Mouse (Mus musculus) liver, adult 2 months (tissue): ENCODE data around the gene Sema4a. TPM values are rescaled to one million over a fixed set of nuclear protein-coding genes. Genes with fewer than 3 reads are reported as not detected.

ENCODE experiments used
- DNase-seq: peaks from one replicate; pipeline ENCODE4 v3.0.0-alpha.2; 2011; ENCODE audit warnings: low read depth, low spot score; ENCODE audit errors: extremely low read depth
- H3K27ac ChIP-seq: fragments of 200-500 bp; replicated peaks from 2 replicates; pipeline ENCODE4 v1.5.1; 2012; ENCODE audit warnings: low read depth, mild to moderate bottlenecking, control low read depth, inconsistent platforms, low read length; ENCODE audit not compliant: insufficient read depth
- H3K27me3 ChIP-seq: fragments of 200-500 bp; 2 replicates; pipeline ENCODE4 v1.6.1; 2012; ENCODE audit warnings: mild to moderate bottlenecking, moderate library complexity, low read length, inconsistent platforms; ENCODE audit not compliant: control insufficient read depth, insufficient read depth
- H3K36me3 ChIP-seq: fragments of 200-500 bp; 2 replicates; pipeline ENCODE4 v1.6.1; 2012; ENCODE audit warnings: low read length, inconsistent platforms; ENCODE audit not compliant: control insufficient read depth, insufficient read depth
- H3K4me1 ChIP-seq: fragments of 200-500 bp; 2 replicates; pipeline ENCODE4 v1.6.1; 2011; ENCODE audit warnings: low read length; ENCODE audit not compliant: control insufficient read depth, insufficient read depth
- H3K4me3 ChIP-seq: fragments of 200-500 bp; 2 replicates; pipeline ENCODE4 v1.5.1; 2011; ENCODE audit warnings: low read depth, mild to moderate bottlenecking, control low read depth, low read length, moderate library complexity; ENCODE audit not compliant: insufficient read depth
- H3K79me2 ChIP-seq: fragments of 200-500 bp; 2 replicates; pipeline ENCODE4 v1.6.1; 2012; ENCODE audit warnings: inconsistent platforms, mild to moderate bottlenecking, low read length, moderate library complexity; ENCODE audit not compliant: control insufficient read depth, insufficient read depth
- H3K9ac ChIP-seq: fragments of 200-500 bp; 2 replicates; pipeline ENCODE4 v1.6.1; 2012; ENCODE audit warnings: low read depth, mild to moderate bottlenecking, control low read depth, inconsistent platforms, low read length
- CTCF ChIP-seq: fragments of 200-500 bp; IDR thresholded peaks from 2 replicates; pipeline ENCODE4 v1.5.1; 2011; ENCODE audit warnings: low read depth, low read length, control low read depth
- POLR2A ChIP-seq: fragments of 200-500 bp; IDR thresholded peaks from 2 replicates; pipeline ENCODE4 v1.6.1; 2011; ENCODE audit warnings: low read length, control low read depth; ENCODE audit not compliant: insufficient read depth; ENCODE audit errors: extremely low read depth
- WGBS: fragments of 180-500 bp; shearing (Covaris S2); methylation state at CpG from one replicate; pipeline ENCODE4 v1.1.7; 2018; 5-methylcytosine and 5-hydroxymethylcytosine counted together
- polyA plus RNA-seq: library from polyadenylated mRNA; depleted of rRNA; stranded (reverse); fragments of >200 nt; gene quantifications from 2 replicates; pipeline ENCODE4 v1.2.3, GENCODE M21; 2012
- total RNA-seq: library from RNA; depleted of rRNA; stranded (reverse); fragments of >200 nt; gene quantifications from 2 replicates; pipeline ENCODE4 v1.2.3, GENCODE M21; 2014

Gene Sema4a
- total and polyA plus RNA-seq, 2 experiments: 23.4 to 117 TPM

DNA sequence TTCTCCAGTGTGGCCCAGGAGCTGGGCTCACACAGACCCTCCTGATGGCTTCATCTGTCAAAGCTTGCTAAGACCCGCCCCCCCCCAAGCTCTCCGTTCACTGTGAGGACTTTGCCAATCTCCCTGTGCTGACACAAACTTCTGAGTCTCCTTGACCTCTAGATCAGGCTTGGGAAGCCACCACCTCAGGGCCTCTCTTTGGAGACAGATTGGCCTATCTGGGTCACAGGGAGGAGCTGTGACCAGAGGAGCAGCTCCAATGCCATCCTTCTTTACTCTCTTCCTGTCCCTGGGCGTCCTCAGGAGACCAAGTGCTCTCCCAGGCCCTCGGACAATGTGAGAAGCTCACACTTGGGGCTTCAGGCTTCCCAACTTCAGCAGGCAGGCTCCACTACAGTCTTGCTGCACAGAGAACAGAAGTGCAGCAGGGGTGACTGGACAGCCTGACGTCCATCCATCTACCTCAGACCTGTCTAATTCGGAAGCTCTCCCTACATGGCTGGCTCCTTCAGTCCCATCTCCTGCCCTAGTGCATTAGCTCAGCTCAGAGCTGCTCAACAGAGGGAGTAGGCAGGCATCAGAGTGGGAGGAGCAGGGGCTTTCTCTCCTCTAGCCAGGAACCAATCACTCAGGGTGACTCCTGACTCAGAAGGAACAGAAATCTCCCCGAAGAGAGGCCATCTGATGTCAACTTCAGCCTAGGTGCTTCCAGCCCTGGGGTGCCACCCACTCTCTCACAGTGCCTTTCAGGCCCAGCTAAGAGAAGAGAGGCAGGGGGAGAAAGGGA is 4.0 kb downstream of the Sema4a start:
- peaks cover 14% of the 10 kb centered on the region for H3K4me1 ChIP-seq
- H3K79me2 ChIP-seq: peaks cover 18% of the 10 kb centered on the region; the same call in 1 of the 2 replicates
- no peak for TF ChIP-seq CTCF
- no peak for TF ChIP-seq POLR2A
- no peak overlapping the region for H3K4me3 ChIP-seq
- peaks cover 9% of the 10 kb centered on the region for H3K36me3 ChIP-seq
- H3K27me3 ChIP-seq: no peaks in the 10 kb centered on the region
- 38% methylated on average over 7 of the region's 7 CpGs for WGBS
- peak overlapping the region; percentile 20; the same call in 1 of the 2 replicates for H3K9ac ChIP-seq
- DNase-seq: no peak
- H3K27ac ChIP-seq: peak overlapping the region; percentile 92

DNA sequence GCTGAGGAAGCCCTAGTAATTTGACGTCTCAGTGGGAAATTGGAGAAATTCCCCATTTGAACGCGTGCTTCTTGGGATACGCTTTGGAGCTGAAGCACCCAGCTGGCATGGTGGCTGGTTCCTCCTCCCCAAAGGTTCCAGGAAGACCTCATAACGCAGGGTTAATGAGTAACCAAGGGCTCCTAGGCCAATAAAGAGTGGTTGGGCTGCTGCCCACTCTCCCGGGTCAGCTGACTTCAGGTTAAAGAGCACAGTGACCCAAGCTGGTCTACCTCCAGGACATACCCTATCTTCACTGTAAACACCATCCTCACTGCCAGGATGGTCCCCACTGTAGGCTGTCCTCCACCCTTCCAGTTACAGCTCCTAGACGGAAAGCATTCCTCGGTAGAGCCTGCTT is 4.7 kb downstream of the Sema4a start:
- TF ChIP-seq CTCF (no peak), POLR2A (0 out of 2 replicates have a peak, but pooled peaks have one; percentile 8)
- peaks cover 14% of the 10 kb centered on the region for H3K4me1 ChIP-seq
- WGBS: 26% methylated on average over 8 of the region's 8 CpGs
- H3K36me3 ChIP-seq: peaks cover 11% of the 10 kb centered on the region
- peaks cover 18% of the 10 kb centered on the region; the same call in 1 of the 2 replicates for H3K79me2 ChIP-seq
- peak overlapping the region; percentile 20; the same call in 1 of the 2 replicates for H3K9ac ChIP-seq
- DNase-seq: peak; percentile 96
- H3K4me3 ChIP-seq: no peak overlapping the region
- H3K27me3 ChIP-seq: no peaks in the 10 kb centered on the region
- H3K27ac ChIP-seq: peak overlapping the region; percentile 96

DNA sequence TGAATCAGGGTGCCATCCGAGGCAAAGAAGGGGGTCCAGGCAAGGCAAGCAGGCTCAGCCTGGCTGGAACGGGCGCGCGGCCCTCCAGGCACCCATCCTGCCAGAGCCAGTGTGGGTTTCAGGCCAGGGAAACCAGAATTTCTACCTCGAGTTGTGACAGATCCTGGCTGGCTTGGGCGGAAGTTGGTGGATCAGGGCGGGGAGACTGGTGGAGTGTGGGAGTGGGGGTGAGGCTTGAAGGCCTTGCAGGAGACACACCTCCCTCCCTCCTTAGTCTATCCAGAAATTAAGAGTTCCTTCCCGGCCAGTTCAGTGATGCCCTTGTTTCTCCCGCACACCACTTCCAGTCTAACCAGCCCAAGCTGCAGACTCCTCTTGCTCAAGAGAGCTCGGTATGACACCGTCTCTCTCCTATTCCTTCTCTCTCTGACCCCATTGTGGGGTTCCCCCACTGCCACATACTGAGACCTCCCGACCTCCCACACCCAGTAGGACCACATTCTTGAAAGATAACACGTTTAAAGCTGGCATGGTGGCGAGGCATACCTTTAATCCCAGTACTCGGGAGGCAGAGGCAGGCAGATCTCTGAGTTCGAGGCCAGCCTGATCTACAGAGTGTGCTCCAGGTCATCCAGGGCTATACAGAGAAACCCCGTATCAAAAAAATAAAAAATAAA is 5.3 kb downstream of the Sema4a start:
- TF ChIP-seq POLR2A (0 out of 2 replicates have a peak, but pooled peaks have one; percentile 41), CTCF (no peak)
- H3K27me3 ChIP-seq: no peaks in the 10 kb centered on the region
- peak overlapping the region; percentile 91 for H3K9ac ChIP-seq
- DNase-seq: peak; percentile 87
- peak overlapping the region; percentile 96 for H3K27ac ChIP-seq
- peak overlapping the region; percentile 92 for H3K4me3 ChIP-seq
- peaks cover 18% of the 10 kb centered on the region; the same call in 1 of the 2 replicates for H3K79me2 ChIP-seq
- peaks cover 14% of the 10 kb centered on the region for H3K4me1 ChIP-seq
- H3K36me3 ChIP-seq: peaks cover 11% of the 10 kb centered on the region
- 23% methylated on average over 18 of the region's 18 CpGs for WGBS

DNA sequence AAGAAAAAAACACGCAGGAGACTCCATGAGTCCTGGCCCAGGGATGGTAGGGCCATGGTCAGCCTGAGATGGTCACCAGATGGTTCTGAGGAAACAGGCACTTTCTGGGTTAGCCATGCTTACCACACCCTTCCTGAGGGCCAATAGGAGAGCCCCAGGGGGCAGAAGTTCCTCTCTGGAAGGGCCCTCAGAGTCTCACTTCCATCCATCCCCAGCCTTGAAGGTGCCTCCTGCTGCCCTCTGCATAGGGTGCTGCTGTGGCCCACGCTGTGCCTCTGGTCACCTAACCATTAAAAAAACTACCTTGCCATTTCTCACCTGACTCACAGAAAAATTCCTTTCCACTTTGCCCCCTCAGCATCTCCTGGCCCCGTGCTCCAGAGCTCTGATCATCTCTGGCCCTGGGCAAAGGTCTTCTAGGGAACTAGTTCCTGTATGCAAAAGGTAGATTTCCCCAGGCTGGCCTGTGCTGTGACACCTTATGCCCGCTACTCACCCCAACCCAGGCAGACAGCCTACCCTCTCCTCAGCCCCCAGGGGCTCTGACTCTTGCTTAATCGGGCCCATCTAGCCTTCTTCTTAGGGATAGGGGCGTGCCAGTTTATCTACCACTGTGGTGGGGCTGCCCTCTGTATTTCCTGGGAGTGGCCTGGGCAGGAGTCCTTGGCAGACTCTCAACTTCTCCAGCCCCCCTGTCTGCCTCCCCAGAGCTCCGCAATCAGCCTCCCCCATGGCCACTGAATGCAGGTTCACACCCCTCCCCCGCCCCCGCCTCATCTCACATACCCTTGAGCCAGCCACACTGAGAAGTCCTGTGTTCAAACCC is 6.0 kb downstream of the Sema4a start:
- peak overlapping the region; percentile 92 for H3K4me3 ChIP-seq
- peak; percentile 73 for DNase-seq
- TF ChIP-seq CTCF (no peak), POLR2A (0 out of 2 replicates have a peak, but pooled peaks have one; percentile 27)
- peak overlapping the region; percentile 91 for H3K9ac ChIP-seq
- peaks cover 18% of the 10 kb centered on the region; the same call in 1 of the 2 replicates for H3K79me2 ChIP-seq
- peak overlapping the region; percentile 96 for H3K27ac ChIP-seq
- 24% methylated on average over 9 of the region's 9 CpGs for WGBS
- H3K4me1 ChIP-seq: peaks cover 14% of the 10 kb centered on the region
- no peaks in the 10 kb centered on the region for H3K27me3 ChIP-seq
- H3K36me3 ChIP-seq: peaks cover 16% of the 10 kb centered on the region

DNA sequence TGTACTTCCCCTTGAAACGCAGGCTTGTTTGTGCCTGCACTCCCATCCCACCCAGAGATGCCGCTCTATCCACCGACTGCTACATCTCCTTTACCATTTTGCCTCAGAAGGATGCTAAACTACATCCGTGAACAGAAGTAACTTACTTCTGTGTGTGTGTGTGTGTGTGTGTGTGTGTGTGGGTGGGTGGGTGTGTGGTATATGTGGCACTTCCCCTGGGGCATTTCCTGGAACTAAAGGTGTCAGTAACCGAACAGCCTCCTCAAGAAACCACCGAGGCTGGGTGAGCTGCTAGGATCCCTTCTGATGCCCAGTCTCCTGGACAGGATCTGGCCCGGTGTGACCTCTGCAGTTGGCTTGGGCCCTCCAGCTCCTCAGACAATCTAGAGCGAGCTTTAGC is 7.0 kb downstream of the Sema4a start:
- no peak for DNase-seq
- Histone ChIP-seq H3K79me2 (peaks cover 18% of the 10 kb centered on the region; the same call in 1 of the 2 replicates), H3K9ac (no peak overlapping the region), H3K4me1 (peaks cover 18% of the 10 kb centered on the region), H3K36me3 (peaks cover 25% of the 10 kb centered on the region), H3K27me3 (no peaks in the 10 kb centered on the region), H3K27ac (no peak overlapping the region), H3K4me3 (no peak overlapping the region)
- 77% methylated on average over 8 of the region's 8 CpGs for WGBS
- TF ChIP-seq CTCF: no peak
- TF ChIP-seq POLR2A: no peak
